Mouse (Mus musculus) liver, adult (tissue): Measurements from ENCODE around the gene Rps6kc1.

Experiments used
- GATA4 ChIP-seq: IDR thresholded peaks from 2 replicates; pipeline ENCODE4 v1.6.1; 2014; ENCODE audit warnings: mild to moderate bottlenecking, low read length; ENCODE audit not compliant: insufficient replicate concordance

Rps6kc1 gene

GRCm38 (mm10) chr1:190690528-190691262 is 220.9 kb downstream of the Rps6kc1 start:
- no peak for TF ChIP-seq GATA4

GRCm38 (mm10) chr1:190683060-190683459 is 228.5 kb downstream of the Rps6kc1 start:
- TF ChIP-seq GATA4, result no peak

GRCm38 (mm10) chr1:190682021-190682926 is 229.3 kb downstream of the Rps6kc1 start:
- TF ChIP-seq GATA4, result no peak

DNA sequence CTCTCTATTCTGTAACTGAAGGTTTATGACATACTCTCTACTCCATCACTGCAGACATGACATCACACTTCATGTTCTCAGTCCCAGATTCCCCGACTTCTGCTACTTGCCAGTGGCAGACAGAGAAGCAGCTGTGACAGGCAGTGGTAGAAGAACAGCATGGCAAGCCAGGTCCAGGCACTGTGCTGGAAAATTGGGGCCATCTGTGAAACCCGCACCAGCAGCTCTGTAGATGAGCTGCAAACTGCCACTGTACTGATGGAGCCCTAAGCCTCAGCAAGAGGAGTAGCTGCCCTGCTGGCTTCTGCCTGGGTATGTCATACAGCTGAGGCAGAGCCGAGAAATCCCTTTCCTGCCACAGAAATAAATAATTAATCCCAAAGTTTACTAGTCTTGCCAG is 236.1 kb downstream of the Rps6kc1 start:
- TF ChIP-seq GATA4, result no peak

GRCm38 (mm10) chr1:190669099-190669498 is 242.5 kb downstream of the Rps6kc1 start:
- TF ChIP-seq GATA4, result no peak

- TF ChIP-seq GATA4, result no peak
Observed at GRCm38 (mm10) chr1:190667821-190668220, 243.7 kb downstream of the Rps6kc1 start.

DNA sequence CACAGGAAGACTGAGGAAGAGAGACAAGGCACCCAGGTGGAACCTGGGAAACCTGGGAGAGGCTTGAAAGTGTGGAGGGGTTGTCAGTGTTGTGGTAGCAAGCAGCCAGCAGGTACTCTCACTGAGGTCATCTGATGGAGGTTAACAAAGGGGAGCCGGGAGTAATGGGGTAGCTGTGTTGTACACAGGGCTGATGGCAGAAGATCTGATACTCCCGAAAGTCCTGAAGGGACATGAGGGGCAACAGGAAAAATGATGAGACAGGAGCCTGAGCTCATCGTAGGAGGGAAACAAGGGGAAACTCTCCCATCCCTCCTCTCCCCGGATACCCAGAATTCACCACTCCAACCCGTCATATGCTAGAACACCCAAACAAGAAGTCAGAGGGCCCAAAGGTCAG is 244.2 kb downstream of the Rps6kc1 start:
- TF ChIP-seq GATA4, result no peak

DNA sequence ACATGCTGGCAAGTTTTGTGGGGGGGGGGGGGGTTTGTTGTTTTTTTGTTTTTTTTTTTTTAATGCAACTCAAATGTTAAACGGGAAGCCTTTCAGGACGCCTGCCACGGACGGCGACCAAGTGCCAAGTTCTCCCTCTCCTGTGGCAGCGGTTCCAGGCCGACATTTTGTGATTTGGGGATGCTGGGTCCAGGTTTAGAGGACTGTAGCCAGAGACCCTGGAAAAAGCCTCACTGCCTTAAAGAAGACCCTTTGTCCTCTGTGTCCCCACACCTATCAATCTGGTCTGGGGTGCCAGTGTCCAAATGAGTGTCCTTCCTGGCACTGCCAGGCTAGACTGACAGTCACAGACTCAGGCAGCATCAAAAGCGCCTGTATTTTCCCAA is 246.1 kb downstream of the Rps6kc1 start:
- TF ChIP-seq GATA4, result no peak

- TF ChIP-seq GATA4, result no peak
Observed at GRCm38 (mm10) chr1:190664767-190665489, 246.6 kb downstream of the Rps6kc1 start.

- no peak for TF ChIP-seq GATA4
Observed at GRCm38 (mm10) chr1:190663996-190664395, 247.6 kb downstream of the Rps6kc1 start.

DNA sequence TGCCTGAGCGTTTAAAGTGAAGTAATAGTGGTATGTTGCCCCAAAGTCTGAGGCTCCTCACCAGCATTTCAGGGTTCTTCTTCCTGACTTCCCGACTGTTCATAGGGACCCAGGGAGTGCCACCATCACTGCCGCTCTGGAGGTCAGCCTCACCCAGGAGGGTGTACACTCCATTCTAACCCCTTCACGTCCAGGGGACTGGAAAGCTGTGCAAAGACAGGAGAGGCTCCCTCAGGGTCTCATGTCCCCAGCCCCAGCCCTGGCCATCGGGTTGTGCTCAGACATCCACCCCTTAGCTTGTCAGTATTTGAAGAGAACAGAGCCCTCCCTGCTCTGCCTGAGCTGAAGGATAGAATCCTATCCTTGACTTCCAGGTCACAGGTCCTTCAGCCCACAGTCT is 248.8 kb downstream of the Rps6kc1 start:
- TF ChIP-seq GATA4, result no peak

DNA sequence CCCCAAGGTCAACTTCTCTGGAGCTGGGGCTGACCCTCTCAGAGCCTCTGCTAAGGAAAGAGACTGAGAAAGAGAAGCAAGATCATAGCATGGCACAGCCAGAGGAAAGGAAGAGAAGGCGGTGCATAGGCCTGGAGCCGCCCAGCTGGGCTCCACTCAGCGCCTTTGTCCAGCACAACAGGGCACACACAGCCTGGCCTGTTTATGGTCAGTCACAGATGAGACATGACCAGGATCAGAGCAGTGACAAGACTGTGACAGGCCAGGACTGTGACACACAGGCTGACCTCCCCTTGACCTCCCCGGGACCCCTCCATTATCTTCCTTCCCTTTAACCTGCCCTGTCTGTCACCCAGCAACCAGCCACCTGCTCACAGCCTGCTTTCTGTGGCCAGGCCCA is 249.8 kb downstream of the Rps6kc1 start:
- no peak for TF ChIP-seq GATA4

GRCm38 (mm10) chr1:190661249-190661648 is 250.3 kb downstream of the Rps6kc1 start:
- no peak for TF ChIP-seq GATA4

GRCm38 (mm10) chr1:190659722-190660502 is 251.7 kb downstream of the Rps6kc1 start:
- TF ChIP-seq GATA4, result no peak

GRCm38 (mm10) chr1:190658266-190658665 is 253.3 kb downstream of the Rps6kc1 start:
- no peak for TF ChIP-seq GATA4
